Mouse (Mus musculus): ENCODE results near the gene Wdhd1.

Wdhd1 gene

DNA sequence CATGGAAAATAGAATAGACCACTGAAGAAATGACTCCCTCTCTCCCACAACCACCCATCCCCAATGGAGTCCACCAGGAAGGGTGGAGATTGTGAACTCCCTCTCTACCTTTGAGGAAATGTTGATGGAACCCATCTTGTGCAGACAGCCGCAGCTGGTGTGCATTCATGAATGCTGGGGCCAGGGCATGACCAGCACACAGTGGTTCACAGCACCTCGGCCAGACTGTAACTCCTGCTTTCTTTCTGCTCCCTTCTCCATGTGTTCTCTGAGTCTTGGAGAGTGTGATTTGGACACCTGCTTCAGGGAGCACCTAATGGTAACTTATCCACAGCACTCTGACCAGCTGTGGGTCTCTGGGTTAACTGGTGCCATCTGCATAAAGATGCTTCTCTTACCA, 60.1 kb downstream of the Wdhd1 start:
- no peak for TF ChIP-seq GATA4 (IDR thresholded peaks at IDR 0.05; ENCODE audit: insufficient replicate concordance, low read length)

DNA sequence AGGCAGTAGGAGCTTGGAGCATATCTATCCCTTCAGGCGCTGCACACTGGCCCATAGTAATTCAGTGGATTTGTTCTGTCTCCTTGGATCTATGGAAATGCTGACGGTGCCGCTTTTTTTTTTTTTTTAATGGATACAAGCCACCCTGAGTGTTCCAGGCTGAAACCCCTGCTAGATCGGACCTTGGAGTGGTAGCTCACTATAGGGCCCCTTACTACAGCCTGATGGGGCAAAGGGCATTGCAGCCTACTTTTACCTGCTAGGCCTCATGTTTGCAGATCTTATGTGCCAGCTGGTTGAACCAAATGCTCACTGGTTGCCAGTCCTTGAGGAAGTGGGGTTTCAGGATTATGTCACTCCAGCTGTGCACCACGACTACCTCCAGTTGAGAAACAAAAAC, 62.3 kb downstream of the Wdhd1 start:
- TF ChIP-seq GATA4 (IDR thresholded peaks at IDR 0.05; ENCODE audit: insufficient replicate concordance, low read length), result no peak

DNA sequence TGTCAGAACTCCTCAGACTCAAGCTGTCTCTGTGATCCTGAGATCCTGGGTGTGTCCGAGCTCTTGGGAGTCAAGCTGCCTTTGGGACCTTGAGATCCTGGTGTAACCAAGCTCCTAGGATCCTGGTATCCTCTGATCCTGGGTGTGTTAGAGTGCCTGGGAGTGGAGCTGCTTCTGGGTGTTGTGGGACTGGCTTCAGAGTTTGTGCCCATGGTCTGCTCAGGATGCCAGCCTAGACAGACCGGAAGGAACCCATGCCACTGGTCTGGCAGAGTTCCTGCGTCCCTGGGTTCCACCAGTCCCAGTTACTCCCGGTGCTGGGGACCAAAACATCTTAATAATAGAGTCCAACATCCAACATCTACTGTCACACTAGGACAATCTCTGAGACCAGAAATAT, 63.4 kb downstream of the Wdhd1 start:
- TF ChIP-seq GATA4 (IDR thresholded peaks at IDR 0.05; ENCODE audit: insufficient replicate concordance, low read length), result no peak

DNA sequence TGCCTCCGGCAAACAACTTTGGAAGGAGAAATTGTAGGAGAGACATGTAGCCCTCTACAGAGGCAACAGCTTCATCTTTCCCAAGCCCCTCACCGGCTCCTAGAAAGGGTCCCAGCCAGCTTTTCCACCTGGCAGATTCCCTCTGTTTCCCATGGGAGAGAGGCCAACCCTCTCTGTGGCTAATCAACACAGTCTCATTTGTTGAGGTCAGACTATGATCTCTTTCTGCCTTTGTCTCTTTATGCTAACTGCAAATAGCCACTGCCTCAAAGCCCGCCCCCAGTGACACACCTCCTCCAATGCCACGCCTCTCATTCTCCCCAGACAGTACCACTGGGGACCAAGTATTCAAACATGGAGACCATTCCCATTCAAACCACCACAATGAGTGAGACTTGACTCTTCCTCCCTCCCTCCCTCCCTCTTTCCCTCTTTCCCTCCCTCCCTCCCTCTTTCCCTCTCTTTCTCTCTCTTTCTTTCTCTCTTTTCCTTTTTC, 66.9 kb downstream of the Wdhd1 start:
- no peak for TF ChIP-seq GATA4 (IDR thresholded peaks at IDR 0.05; ENCODE audit: insufficient replicate concordance, low read length)

DNA sequence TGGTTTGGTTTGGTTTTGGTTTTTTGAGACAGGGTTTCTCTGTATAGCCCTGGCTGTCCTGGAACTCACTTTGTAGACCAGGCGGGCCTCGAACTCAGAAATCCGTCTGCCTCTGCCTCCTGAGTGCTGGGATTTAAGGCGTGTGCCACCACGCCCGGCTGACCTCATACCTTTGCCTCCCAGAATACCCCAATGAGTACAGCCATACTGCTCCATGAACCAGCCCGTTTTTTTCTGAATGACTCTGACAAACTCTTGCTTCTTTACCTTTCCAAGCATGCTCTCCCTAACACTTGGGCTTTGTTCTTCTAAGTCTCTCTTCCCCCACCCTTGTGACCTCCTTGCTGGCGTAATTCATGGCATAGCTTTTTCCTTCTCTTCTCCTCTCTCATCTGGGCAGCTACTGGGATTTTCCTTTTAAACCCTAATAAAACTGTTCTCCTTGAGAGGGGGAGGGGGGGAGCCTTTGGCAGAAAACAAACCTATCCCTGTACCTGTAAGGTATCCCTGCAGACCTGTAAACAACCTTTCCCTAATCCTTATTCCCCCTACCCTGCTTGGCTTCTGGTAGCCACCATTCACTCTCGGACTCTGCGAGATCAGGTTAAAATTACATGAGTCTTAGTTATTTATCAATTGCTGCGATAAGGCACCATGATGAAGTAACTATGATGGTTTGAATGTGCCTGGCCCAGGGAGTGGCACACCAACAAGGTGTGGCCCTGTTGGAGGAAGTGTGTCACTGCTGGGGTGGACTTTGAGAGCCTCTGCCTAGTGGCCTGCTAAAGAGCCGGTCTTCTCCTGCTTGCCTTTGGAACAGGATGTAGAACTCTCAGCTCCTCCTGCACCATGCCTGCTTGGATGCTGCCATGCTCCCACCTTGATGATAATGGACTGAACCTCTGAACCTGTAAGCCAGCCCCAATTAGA, 67.8 kb downstream of the Wdhd1 start:
- TF ChIP-seq GATA4 (IDR thresholded peaks at IDR 0.05; ENCODE audit: insufficient replicate concordance, low read length), result no peak

DNA sequence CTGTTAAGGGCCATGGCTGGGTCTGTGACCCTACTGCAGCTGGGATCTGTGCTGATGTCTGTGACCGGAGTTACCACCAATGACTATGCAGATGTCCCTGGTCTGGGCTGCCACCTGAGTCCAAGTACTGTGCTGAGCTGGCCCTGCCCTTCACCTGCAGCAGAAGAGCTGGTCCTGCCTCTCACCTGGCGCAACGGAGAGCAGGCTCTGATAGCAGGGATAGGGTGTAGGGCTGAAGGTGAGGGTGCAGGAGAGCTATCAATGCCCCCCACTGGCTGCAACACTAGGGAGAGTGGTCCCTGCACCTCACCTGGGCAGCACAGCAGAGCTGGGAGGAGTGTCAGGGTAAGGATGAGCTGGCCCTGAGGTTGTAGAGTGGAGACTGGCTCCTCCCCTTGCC, 70.1 kb downstream of the Wdhd1 start:
- TF ChIP-seq GATA4 (IDR thresholded peaks at IDR 0.05; ENCODE audit: insufficient replicate concordance, low read length), result no peak

DNA sequence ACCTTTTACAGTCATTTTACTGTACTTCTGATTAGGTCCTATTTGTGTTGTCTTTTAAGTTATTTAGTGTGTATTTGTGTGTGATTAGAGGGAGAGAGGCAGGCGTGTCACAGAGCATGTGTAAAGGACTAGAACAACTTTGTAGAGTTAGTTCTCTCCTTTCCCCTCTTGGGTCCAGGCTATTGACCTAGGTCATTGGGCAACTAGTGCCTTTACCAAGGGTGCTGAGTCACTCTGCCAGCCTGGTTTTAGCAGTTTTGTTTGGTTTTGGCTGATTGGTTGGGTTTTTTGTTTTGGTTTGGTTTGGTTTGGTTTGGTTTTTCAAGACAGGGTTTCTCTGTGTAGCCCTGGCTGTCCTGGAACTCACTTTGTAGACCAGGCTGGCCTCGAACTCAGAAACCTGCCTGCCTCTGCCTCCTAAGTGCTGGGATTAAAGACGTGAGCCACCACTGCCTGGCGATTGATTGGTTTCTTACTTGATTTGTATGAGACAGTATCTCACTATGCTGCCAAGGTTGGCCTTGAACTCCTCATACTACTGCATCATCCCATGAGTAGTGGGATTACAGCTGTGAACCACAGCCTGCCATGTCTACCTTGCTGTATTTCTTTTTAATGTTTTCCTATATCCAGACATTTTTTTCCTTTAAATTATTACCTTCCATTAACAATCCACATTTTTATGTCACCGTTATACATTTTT, 71.2 kb downstream of the Wdhd1 start:
- no peak for TF ChIP-seq GATA4 (IDR thresholded peaks at IDR 0.05; ENCODE audit: insufficient replicate concordance, low read length)

DNA sequence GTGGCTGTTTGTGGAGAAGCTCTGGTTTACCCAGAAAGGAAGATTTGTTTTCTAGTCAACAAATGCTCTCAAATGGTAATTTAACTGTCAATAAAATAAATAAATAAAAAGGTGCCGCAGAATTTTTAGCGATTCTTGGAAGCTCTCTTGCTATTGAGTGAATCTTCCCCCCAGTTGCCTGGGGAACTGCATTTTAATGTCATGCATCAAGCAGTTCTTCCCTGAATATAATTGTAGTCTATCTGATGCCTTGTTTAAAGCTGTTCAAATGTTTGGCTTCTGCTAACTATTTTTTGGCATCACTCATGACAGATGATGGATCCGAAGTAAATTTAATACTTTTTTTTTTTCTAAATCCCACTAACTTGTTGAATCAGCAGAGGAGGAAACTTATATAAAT, 79.3 kb downstream of the Wdhd1 start:
- no peak for TF ChIP-seq GATA4 (IDR thresholded peaks at IDR 0.05; ENCODE audit: insufficient replicate concordance, low read length)

DNA sequence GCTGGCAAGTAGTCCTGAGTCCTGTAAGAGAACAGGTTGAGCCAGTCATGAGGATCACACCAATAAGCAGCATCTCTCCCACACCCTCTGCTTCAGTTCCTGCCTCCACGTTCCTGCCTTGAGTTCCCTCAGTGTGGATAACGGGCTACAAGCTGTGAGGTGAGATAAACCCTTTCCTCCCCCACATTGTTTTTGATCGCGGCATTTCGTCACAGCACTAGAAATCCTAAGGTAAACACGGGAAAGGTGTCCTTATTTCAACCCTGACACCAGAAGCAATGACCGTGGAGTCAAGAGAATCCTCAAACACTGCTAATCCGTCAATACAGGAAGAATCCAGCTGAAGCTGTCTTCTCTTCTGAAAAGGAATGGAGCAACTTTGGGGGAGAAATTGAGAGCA, 79.9 kb downstream of the Wdhd1 start:
- TF ChIP-seq GATA4 (IDR thresholded peaks at IDR 0.05; ENCODE audit: insufficient replicate concordance, low read length), result peak; percentile 27; the same call in 1 of the 2 replicates

DNA sequence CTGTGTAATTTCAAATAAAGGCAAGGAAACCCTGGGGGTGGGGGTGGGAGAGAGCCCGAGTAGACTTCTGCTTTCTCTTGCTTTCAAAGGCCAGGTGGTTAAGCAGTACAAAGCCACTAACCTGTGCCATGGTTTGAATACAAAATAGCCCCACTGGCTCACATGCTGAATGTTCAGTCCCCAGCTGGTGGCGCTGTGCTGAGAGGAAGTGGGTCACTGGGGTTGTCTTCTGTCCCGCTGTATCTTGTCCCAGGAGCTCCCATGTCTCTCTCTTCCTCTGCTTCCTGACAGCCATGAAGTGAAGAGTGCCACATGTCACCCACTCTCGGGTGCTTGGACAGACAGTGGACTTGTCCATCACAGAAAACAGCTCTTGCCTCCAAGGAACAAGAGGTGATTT, 82.6 kb downstream of the Wdhd1 start:
- no peak for TF ChIP-seq GATA4 (IDR thresholded peaks at IDR 0.05; ENCODE audit: insufficient replicate concordance, low read length)

DNA sequence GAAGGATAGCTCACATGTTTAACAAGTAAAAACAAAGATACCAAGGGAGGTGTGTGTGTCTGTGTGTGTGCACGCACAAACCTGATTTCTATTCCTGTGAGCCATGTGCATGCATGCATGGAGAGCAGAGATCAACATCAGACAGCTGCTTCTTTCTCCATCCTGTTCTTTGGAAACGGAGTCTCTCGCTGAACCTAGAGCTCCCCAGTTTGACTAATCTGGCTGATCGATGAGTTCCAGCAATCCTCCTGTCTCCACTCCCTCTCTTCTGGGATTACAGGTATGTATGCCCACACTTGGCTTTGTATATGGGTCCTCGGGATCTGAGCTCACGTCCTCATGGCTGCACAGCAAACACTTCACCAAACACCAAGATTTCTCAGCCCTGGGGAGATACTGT, 83.2 kb downstream of the Wdhd1 start:
- TF ChIP-seq GATA4 (IDR thresholded peaks at IDR 0.05; ENCODE audit: insufficient replicate concordance, low read length), result no peak

DNA sequence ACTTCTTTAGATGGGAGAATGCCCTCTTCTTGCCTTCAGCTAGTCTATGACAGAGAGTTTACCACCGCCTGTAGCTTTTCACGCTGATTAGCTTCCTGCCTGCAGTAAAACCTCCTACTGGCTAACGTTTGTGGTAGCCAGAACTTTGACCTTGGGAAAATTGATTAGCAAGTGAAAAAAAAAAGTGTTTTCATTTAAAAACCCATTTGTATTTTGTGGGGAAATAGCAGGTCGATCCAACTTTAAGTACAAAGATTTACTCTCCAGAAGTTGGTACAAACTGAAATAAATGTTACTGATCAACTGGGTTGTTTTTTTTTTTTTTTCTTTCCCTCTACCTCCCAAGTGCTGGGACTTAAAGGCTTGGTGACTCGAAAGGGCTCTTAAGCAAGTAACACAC, 84.8 kb downstream of the Wdhd1 start:
- TF ChIP-seq GATA4 (IDR thresholded peaks at IDR 0.05; ENCODE audit: insufficient replicate concordance, low read length), result no peak

Measured in liver, adult (tissue).